Mouse (Mus musculus): Measurements from ENCODE around the gene Olfr741. TPM values are rescaled to one million over a fixed set of nuclear protein-coding genes. Genes with fewer than 3 reads are reported as not detected.

Gene Olfr741
- total RNA-seq (2023), result not detected in 4 replicates

GRCm38 (mm10) chr14:50472438-50472837 lies at the start of gene Olfr741:
Olfr741 (plus strand) TSS chr14:50472738.

GRCm38 (mm10) chr14:50445245-50445644 lies 27.3 kb upstream of the Olfr741 start, which contains the start of gene Olfr740:
Olfr740 (plus strand) TSS chr14:50445545.

GRCm38 (mm10) chr14:50503300-50503699 lies 30.8 kb downstream of the Olfr741 start, which contains the start of gene Olfr742:
Olfr742 (plus strand) TSS chr14:50503600.

GRCm38 (mm10) chr14:50521539-50521938 lies 49.0 kb downstream of the Olfr741 start, which contains the start of gene Olfr743:
Olfr743 (plus strand) TSS chr14:50521839.

Other genes starting within 250 kb of the Olfr741 start
- not detected in 4 replicates for gene Olfr731, start 230.9 kb upstream of the Olfr741 start, total RNA-seq (2023)
- not detected in 4 replicates for gene Olfr732, start 188.5 kb upstream of the Olfr741 start, total RNA-seq (2023)
- gene Olfr733, start 171.2 kb upstream of the Olfr741 start, total RNA-seq (2023), result not detected in 4 replicates
- gene Olfr734, start 146.0 kb upstream of the Olfr741 start, total RNA-seq (2023), result not detected in 4 replicates
- 0.13 TPM in 1 of 4 replicates, not detected in the others for gene Olfr735, start 123.9 kb upstream of the Olfr741 start, total RNA-seq (2023)
- not detected in 4 replicates for gene Tlr11, start 114.8 kb upstream of the Olfr741 start, total RNA-seq (2023)
- not detected in 4 replicates for gene Olfr736, start 91.6 kb upstream of the Olfr741 start, total RNA-seq (2023)
- not detected in 4 replicates for gene Olfr738, start 65.2 kb upstream of the Olfr741 start, total RNA-seq (2023)
- gene Olfr739, start 54.1 kb upstream of the Olfr741 start, total RNA-seq (2023), result not detected in 4 replicates
- not detected in 4 replicates for gene Olfr740, start 27.2 kb upstream of the Olfr741 start, total RNA-seq (2023)
- not detected in 4 replicates for gene Olfr742, start 30.9 kb downstream of the Olfr741 start, total RNA-seq (2023)
- not detected in 4 replicates for gene Olfr743, start 49.1 kb downstream of the Olfr741 start, total RNA-seq (2023)
- not detected in 4 replicates for gene Olfr744, start 142.1 kb downstream of the Olfr741 start, total RNA-seq (2023)
- not detected in 4 replicates for gene Olfr745, start 166.7 kb downstream of the Olfr741 start, total RNA-seq (2023)
- not detected in 4 replicates for gene Olfr746, start 174.3 kb downstream of the Olfr741 start, total RNA-seq (2023)
- not detected in 4 replicates for gene Olfr747, start 220.5 kb downstream of the Olfr741 start, total RNA-seq (2023)
- gene Olfr748, start 234.6 kb downstream of the Olfr741 start, total RNA-seq (2023), result not detected in 4 replicates